Comparison of ENCODE assay signal across 20 mouse cellular contexts in the genomic region with DNA sequence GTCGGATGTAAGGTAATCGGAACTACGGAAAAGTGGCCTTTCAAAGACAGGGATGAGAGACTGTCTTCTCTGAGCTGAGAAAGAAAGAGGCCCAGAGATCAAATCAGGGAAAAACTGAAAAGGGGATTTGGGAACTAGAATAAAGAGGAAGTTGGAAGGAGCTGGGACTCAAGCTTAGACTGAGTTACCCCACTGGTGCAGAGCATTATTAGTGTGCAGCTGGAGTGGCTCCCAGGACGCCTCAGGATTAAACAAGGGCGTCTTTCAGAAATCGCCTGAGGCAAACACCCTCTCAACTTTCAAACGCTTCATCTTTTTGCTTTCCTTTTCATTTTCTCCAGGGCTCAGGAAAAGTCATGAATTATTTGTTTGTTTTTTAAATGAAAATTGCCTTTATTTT. TPM values are rescaled to one million over a fixed set of nuclear protein-coding genes. Genes with fewer than 3 reads are reported as not detected.
A peak's percentile ranks its signal among the peaks of the same experiment; 100 is the strongest.
DNase-seq lines count a peak whose midpoint lies in the region; ATAC-seq and TF ChIP-seq lines count a peak whose summit lies in the region.
"Had no signal": no experiment of that assay in that cellular context is flagged by ENCODE, and none has a peak within 500 bp of the region (broad histone marks: within the 10 kb centered on the region; RNA-seq: fewer than 3 reads in every experiment).

No protein-coding gene starts in this region.

- H3K4me2 ChIP-seq in lung, postnatal 0 days (replicated peaks; ENCODE audit: low read depth, low read length), result no peak overlapping the region
- H3K4me2 ChIP-seq: heart, embryonic 11.5 days; kidney, embryonic 15.5 days; liver, embryonic 13.5 days; neural tube, embryonic 12.5 days had no signal

- no peak for TF ChIP-seq CTCF in lung, postnatal 0 days (IDR thresholded peaks at IDR 0.05)
- no peak for TF ChIP-seq CTCF in brain, embryonic 14.5 days (IDR thresholded peaks at IDR 0.05; ENCODE audit: borderline replicate concordance, extremely low read depth, insufficient read depth, insufficient read length)

- H3K4me1 ChIP-seq in lung, postnatal 0 days (ENCODE audit: insufficient read depth, low read depth, low read length), result no peaks in the 10 kb centered on the region
- H3K4me1 ChIP-seq: liver, embryonic 13.5 days; neural tube, embryonic 12.5 days had no signal

- no peaks in the 10 kb centered on the region for H3K9me3 ChIP-seq in lung, postnatal 0 days (ENCODE audit: low read length)
- H3K9me3 ChIP-seq: kidney, embryonic 15.5 days; liver, embryonic 13.5 days; neural tube, embryonic 12.5 days had no signal

- no peak for TF ChIP-seq EP300 in lung, postnatal 0 days (IDR thresholded peaks at IDR 0.05)

- no peak for ATAC-seq in lung, postnatal 0 days
- peak; percentile 63; the same call in 1 of the 2 replicates for ATAC-seq in megakaryocyte, adult 5-6 weeks (ENCODE audit: poor library complexity, severe bottlenecking)
- ATAC-seq: forebrain, embryonic 16.5 days had no signal

- H3K4me3 ChIP-seq in lung, postnatal 0 days (ENCODE audit: low read depth, low read length), result no peak overlapping the region
- H3K4me3 ChIP-seq: kidney, embryonic 15.5 days; liver, embryonic 13.5 days; neural tube, embryonic 12.5 days had no signal

- H3K27me3 ChIP-seq in lung, postnatal 0 days (replicated peaks; ENCODE audit: insufficient read depth, low read length), result no peaks in the 10 kb centered on the region
- H3K27me3 ChIP-seq: kidney, embryonic 15.5 days; liver, embryonic 13.5 days; neural tube, embryonic 12.5 days had no signal

- 61% methylated on average over 7 of the region's 7 CpGs for WGBS in lung, postnatal 0 days

- TF ChIP-seq POLR2A in brain, embryonic 14.5 days (IDR thresholded peaks at IDR 0.05; ENCODE audit: borderline replicate concordance, extremely low read depth, insufficient read depth, insufficient read length, poor library complexity, severe bottlenecking), result no peak

- no peak overlapping the region for H3K9ac ChIP-seq in lung, postnatal 0 days (replicated peaks; ENCODE audit: low read depth)
- H3K9ac ChIP-seq: kidney, embryonic 15.5 days; liver, embryonic 13.5 days; neural tube, embryonic 12.5 days had no signal

- peak; percentile 87 for DNase-seq in heart, adult 11 months
- no peak for DNase-seq in heart, adult 18-20 months
- peak; percentile 14 for DNase-seq in lung, postnatal 0 days (ENCODE audit: low spot score)
- DNase-seq in lung, postnatal 25 days (ENCODE audit: low spot score), result no peak
- DNase-seq in brain, embryonic 14.5 days (ENCODE audit: low read depth), result peak; percentile 26
- DNase-seq in frontal cortex, postnatal 36 days (ENCODE audit: low spot score in 2 of 2), result no peak
- DNase-seq: cerebellum, adult 9-11 months; liver, embryonic 13.5 days had no signal

- H3K27ac ChIP-seq in lung, postnatal 0 days (ENCODE audit: low read length), result no peak overlapping the region
- H3K27ac ChIP-seq: kidney, embryonic 15.5 days; liver, embryonic 13.5 days; neural tube, embryonic 12.5 days; stomach, postnatal 0 days had no signal

- no peaks in the 10 kb centered on the region for H3K36me3 ChIP-seq in lung, postnatal 0 days (ENCODE audit: insufficient read depth, low read length)
- H3K36me3 ChIP-seq: kidney, embryonic 15.5 days; liver, embryonic 13.5 days; neural tube, embryonic 12.5 days had no signal

RNA-seq across cellular contexts. Expression of a gene that starts 12.5 kb away (rescaled TPM):
- total RNA-seq in heart, adult 18-20 months (2021), result 100 to 1,000 TPM; 107 to 122 TPM
- polyA plus RNA-seq in lung, postnatal 0 days (2015; fragmentation: Nextera tagmentation; extraction: Ambion mirVana), result 40.3 and 42.3 TPM in 2 replicates
- polyA plus RNA-seq in brain, embryonic 14.5 days (2012; rRNA removed), result 53.9 and 60.1 TPM in 2 replicates
- total RNA-seq in megakaryocyte, adult 5-6 weeks (2015), result 29.8 and 34.5 TPM in 2 replicates
- 30.0 and 31.4 TPM in 2 replicates for total RNA-seq in megakaryocyte, adult 5-6 weeks (2017)

RNA-seq across cellular contexts. Expression of a gene that starts 14.0 kb away (rescaled TPM):
- under 1 TPM; 0.39 to 0.50 TPM for total RNA-seq in heart, adult 18-20 months (2021)
- polyA plus RNA-seq in lung, postnatal 0 days (2015; fragmentation: Nextera tagmentation; extraction: Ambion mirVana), result 0.04 and 0.07 TPM in 2 replicates
- polyA plus RNA-seq in brain, embryonic 14.5 days (2012; rRNA removed), result 43.2 and 59.2 TPM in 2 replicates
- total RNA-seq in megakaryocyte, adult 5-6 weeks (2015), result not detected in 2 replicates
- total RNA-seq in megakaryocyte, adult 5-6 weeks (2017), result not detected in 2 replicates
- total RNA-seq: gastrocnemius, adult 8-10 months; monocyte, adult 5-6 weeks had no signal

RNA-seq across cellular contexts. Expression of a gene that starts 42.4 kb away (rescaled TPM):
- not detected for total RNA-seq in heart, adult 18-20 months (2021)
- not detected in 2 replicates for polyA plus RNA-seq in lung, postnatal 0 days (2015; fragmentation: Nextera tagmentation; extraction: Ambion mirVana)
- polyA plus RNA-seq in brain, embryonic 14.5 days (2012; rRNA removed), result not detected in 2 replicates
- total RNA-seq in megakaryocyte, adult 5-6 weeks (2015), result not detected in 2 replicates
- total RNA-seq in megakaryocyte, adult 5-6 weeks (2017), result not detected in 2 replicates
- total RNA-seq: adrenal gland, postnatal 36 days; gastrocnemius, adult 8-10 months; heart, postnatal 25 days; monocyte, adult 5-6 weeks had no signal
- polyA plus RNA-seq: C2C12; forebrain, embryonic 16.5 days; heart, embryonic 11.5 days; kidney, embryonic 15.5 days; limb, embryonic 11.5 days; liver, embryonic 13.5 days; neural tube, embryonic 12.5 days; stomach, postnatal 0 days had no signal

RNA-seq across cellular contexts. Expression of a gene that starts 59.4 kb away (rescaled TPM):
- total RNA-seq in heart, adult 18-20 months (2021), result 1 to 10 TPM; 8.5 to 9.5 TPM
- polyA plus RNA-seq in lung, postnatal 0 days (2015; fragmentation: Nextera tagmentation; extraction: Ambion mirVana), result 9.2 and 10.2 TPM in 2 replicates
- polyA plus RNA-seq in brain, embryonic 14.5 days (2012; rRNA removed), result 20.0 and 25.3 TPM in 2 replicates
- 43.4 and 44.7 TPM in 2 replicates for total RNA-seq in megakaryocyte, adult 5-6 weeks (2015)
- total RNA-seq in megakaryocyte, adult 5-6 weeks (2017), result 39.9 and 52.2 TPM in 2 replicates

Comparison
In these comparisons a context has a peak if more than half of its experiments do, and no peak if none do; other contexts are left out.
1. DNase-seq: peak in heart, adult 11 months (single experiment), lung, postnatal 0 days (single experiment) and brain, embryonic 14.5 days (single experiment); none in heart, adult 18-20 months (0 of 2), lung, postnatal 25 days (single experiment) and frontal cortex, postnatal 36 days (0 of 2).